Mouse (Mus musculus): Measurements from ENCODE around the gene Mrln.

Gene Mrln

DNA sequence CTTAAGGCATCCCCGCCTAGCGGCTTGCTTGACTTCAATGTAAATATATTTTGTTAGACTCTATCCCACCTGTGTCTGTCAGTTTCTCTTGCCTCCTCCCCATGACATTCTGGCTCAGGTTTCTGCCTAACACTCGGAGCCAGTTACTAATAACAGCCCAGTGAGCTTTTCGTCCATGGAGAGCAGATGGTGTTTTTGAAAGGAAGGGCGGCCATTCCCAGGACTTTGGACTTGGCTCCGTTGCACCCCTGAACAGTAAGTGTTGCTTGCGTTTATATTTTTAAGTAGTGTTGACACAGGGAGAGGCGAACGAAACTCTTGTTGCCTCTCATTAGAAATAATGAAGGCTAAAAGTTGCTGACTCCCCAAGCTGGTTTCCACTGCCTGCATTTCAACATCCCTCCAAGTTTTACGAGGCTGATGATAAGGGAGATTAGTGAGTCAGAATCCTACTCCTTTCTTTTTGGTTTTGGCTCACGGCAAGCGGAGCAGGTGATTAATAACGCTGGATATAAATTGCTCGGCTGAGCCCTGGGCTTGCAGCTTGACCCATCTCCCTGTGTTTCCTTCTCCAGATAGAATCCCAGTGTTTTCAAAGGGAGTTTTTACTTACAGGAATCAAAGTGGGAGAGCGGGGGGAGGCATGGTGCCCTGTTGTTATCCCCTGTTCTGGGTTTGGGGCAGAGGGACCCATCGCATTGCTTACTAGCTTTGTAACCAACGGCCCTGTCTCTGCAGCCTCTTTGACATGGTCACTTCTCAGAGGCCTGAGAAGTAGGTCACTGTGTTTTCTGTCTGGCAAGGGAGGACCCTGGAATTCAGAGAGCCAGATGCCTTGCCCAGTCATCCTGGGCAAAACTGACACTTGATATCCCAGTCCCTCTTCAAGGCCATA, at the start of gene Mrln:
Gene Mrln (plus strand): TSS at position 160 of the 895 bp plus-strand sequence.
- no peak for DNase-seq (ENCODE audit: low spot score in 2 of 2)

- DNase-seq (ENCODE audit: low spot score in 2 of 2) = no peak
These were observed 47.9 kb upstream of the Mrln start for GRCm38 (mm10) chr10:70156431-70157165.

GRCm38 (mm10) chr10:70159651-70160320, 44.7 kb upstream of the Mrln start:
- DNase-seq (ENCODE audit: low spot score in 2 of 2) = no peak

GRCm38 (mm10) chr10:70160811-70161210, 43.7 kb upstream of the Mrln start:
- DNase-seq (ENCODE audit: low spot score in 2 of 2) = no peak

DNA sequence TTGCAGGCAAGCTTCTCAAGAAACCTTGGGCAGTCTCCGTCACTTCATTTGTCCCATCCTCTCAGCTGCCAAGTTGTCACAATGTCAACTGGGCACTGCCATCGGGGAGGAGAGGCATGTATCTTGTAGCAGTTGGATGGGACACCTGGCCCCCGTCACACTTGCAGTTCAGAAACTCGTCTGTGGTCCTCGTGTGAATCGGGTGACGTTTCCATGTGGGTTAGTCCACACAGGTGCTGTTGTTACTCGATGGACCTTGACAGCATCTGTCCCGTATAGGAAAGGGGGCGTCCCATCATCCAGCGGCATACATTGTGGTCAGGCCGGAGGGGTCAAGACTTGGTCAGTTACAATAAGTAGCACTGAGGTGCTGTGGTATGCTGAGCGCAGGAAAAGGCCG, 43.0 kb upstream of the Mrln start:
- no peak for DNase-seq (ENCODE audit: low spot score in 2 of 2)

- no peak for DNase-seq (ENCODE audit: low spot score in 2 of 2)
These were observed 40.8 kb upstream of the Mrln start for GRCm38 (mm10) chr10:70163681-70164080.

- DNase-seq (ENCODE audit: low spot score in 2 of 2) = peak in 1 of 2 experiments; percentile 64
These were observed 38.6 kb upstream of the Mrln start for GRCm38 (mm10) chr10:70165877-70166276.

DNA sequence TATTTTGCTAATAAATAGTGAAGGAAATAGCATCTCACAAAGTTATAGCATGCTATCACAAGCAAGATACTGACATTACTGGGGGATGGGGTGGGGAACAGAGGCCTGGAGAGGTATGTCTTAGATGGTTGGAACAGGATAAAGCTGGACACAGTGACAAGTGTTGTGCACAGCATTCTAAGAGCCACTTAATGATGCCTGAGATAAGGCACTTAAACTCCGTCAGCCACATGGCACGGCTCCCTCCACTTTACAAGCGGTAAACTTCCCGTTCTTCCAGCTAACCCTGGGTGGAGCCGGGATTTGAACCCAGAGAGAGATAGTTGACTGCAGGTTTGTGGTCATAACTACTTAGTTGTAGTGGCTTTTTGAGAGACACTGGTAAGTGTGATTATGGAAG, 38.0 kb upstream of the Mrln start:
- no peak for DNase-seq (ENCODE audit: low spot score in 2 of 2)

DNA sequence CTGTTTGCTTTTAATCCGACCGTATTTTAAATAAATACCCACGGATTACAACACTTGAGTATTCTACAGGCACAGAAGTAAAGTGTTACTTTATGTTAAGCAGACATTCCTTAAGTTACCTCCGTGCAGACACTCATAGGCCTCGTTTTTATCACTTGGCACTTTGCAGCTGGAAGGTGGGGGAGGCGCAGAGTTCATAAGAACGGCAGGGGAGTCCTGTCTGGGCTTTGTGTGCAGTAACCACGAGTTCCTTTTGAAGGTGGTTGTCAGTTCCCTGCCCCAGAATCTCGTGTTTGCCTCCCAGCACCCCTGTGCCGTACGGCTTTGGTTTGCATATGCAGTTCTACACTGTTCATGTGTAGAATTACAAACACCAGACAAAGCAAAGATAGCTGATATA, 36.8 kb upstream of the Mrln start:
- DNase-seq (ENCODE audit: low spot score in 2 of 2) = no peak

DNA sequence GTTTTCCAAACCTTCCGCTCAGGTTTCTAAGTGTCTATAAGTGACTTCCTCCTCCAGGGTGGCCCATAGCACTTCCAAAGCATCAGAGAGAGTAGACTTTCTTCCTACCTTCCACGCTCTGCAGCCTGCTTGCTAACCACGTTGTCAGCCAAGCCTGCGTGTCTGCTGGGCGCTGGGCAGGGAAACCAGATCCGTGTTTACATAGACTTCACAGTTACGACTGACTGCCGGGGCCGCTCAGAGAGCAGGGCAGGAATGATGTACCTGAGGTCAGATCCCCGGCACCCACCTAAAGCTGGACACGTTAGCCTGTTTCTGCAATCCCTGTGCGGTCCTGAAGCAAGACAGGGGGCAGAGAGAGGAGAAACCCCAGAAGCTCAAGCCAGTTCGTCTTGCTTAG, 36.1 kb upstream of the Mrln start:
- DNase-seq (ENCODE audit: low spot score in 2 of 2) = no peak

DNA sequence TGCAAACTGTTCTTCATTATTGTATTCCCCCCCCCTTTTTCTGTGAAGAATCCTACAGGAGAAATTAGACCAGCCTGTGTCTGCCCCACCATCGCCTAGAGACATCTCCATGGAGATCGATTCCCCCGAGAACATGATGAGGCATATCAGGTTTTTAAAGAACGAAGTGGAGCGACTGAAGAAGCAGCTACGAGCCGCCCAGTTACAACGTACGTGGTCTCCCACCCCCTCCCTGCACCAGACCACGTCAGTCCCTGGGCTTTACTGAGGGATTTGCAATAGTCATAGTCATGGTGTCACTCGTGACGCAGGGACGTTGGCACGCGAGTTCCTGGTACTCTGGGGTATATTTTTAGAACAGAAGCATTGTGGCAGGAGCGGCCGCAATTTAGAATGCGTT, 35.4 kb upstream of the Mrln start:
- peak in 1 of 2 experiments; percentile 68 for DNase-seq (ENCODE audit: low spot score in 2 of 2)

DNA sequence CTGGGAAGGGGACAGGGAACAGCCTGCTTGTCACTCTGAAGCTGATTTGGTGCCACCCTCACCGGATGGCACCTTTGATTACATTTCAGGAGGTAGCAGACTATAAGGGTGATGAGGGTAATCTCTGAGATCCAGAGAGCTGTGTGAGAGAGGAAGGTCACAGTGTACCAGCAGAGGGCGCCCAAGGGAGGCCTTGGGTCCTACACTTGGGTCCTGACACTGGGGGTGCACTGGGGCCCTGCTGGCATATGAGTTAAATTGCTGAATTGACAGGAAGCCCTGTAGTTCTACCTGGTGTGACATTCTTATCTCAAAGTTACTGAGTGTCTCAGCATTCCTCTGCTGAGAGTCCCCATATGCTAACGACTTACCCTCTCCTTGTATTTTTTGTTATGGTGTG, 31.1 kb upstream of the Mrln start:
- peak in 1 of 2 experiments; percentile 50 for DNase-seq (ENCODE audit: low spot score in 2 of 2)

GRCm38 (mm10) chr10:70174494-70175190, 29.8 kb upstream of the Mrln start:
- no peak for DNase-seq (ENCODE audit: low spot score in 2 of 2)

DNA sequence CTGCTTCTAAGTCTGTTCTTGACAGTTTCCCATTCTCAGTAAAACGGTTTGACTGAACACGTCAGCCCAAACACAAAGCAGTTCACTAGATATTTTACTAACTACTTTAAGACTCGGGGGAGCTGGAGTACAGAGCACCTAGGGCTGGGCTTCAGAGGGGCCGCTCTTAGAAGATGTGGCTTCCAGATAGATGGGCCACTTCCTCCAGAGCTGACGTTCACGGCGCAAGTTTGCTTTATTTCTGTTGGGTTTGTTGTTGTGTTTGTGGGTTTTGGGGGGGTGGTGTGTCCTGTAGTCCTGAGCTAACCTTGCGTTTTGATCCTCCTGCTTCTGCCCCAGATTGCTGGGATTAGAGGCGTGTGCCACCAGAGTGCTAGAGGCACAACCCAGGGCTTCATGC, 23.7 kb upstream of the Mrln start:
- no peak for DNase-seq (ENCODE audit: low spot score in 2 of 2)

DNA sequence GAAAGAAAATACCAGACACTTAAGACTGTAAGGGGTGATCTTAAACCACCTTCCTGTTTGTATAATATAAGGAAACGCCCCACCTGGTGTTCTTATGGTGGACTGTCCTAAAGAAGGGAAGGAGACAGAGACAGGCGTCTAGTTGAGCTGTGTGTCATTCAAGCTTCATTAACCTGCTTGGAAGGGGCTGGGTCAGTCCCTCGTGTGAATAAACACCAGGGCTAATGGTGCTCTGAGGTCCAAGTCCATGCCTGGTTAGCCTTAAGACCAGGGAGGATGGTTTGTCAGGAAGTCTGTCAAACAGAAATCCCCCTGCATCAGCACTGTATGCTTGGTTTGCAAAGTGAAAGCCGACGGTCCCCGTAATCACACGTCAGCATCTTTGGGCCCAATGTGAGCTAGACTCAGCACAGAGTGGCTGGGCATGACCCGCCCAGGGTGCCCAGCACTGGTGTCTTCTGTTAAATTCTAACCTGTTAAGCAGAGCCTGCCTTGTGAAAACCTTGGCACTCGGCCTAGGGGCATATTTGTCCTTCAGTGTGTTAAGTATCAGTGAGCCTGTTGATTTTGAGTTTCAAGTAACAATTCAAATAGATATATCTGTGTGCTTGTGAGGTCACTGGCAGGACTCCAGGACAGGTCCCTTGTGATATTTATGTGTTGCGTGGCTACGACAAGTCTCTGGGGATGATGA, 23.0 kb upstream of the Mrln start:
- no peak for DNase-seq (ENCODE audit: low spot score in 2 of 2)

DNA sequence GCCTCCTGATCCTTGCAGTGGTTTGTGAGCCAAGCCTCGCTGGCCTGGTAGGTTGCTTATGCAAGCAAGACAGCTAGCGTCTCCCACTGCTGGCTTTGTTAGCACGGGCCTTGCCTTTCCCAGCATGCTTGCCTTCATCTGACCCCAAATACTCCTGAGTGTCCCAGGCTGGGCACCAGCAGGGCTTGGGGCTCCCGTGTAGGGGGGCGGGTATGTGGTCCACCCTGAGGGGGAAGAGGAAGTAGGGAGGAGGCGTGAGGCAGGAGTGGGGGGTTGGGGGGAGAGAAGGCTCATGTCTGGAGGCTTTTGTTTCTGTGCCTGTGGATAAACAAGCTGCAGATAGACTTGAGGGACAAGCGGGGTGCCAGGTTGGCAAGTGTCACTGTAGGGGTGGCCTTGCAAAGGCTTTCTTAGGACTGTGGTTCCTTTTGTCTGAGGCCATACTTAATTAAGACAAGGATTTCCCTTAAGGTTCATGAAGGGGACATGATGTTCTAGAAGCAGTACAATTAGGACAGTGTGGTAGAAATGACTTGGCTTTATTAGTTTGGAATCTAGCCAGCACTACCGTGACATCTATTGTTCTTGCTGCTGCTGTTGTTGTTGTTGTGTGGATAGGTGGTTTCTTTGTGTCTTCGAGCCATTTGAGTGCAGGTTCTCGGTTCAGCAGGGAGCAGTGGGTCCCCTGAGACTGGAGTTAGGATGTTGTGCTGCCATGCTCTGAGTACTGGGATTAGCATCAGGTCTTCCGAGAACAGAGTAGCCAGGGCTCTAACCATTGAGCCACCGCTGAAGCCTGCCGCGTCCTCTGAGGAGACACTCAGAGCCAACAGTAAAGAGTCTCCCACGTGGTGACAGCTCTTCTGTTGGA, 21.0 kb upstream of the Mrln start:
- DNase-seq (ENCODE audit: low spot score in 2 of 2) = no peak

DNA sequence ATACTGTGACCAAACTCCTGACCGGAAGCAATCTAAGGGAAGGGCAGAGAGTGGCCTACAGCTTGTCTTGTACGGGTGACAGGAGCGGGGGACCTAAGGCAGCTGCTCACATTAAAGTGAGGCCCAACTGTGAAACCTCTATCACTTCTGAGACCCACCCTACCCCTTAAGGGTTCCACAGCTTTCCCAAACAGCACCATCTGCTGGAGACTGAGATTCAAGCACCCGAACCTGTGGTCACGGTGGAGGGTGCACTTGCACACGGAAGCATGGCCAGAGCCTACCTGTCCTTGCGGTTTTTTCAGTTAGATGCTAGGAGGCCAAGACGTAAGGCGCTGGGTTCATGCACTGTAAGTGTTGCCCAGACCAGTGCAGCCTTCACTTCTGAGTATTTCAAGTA, 18.3 kb upstream of the Mrln start:
- no peak for DNase-seq (ENCODE audit: low spot score in 2 of 2)

DNA sequence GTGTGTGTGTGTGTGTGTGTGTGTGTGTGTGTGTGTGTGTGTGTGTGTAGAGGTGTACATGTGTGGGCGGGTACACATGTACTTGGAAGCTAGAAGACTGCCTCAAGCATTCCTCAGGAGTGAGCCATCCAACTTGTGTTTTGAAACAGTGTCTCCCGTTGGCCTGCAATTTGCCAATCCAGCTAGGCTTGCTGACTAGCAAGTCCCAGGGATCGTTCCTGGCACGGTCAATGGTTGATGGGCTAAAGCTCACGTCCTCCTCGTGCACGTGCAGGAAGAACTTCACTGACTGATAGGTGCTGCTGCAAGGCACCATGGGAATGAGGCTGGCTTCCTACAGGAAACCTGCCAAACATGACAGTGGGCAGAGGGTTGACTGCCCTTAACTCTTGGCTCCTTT, 17.9 kb upstream of the Mrln start:
- DNase-seq (ENCODE audit: low spot score in 2 of 2) = no peak

DNA sequence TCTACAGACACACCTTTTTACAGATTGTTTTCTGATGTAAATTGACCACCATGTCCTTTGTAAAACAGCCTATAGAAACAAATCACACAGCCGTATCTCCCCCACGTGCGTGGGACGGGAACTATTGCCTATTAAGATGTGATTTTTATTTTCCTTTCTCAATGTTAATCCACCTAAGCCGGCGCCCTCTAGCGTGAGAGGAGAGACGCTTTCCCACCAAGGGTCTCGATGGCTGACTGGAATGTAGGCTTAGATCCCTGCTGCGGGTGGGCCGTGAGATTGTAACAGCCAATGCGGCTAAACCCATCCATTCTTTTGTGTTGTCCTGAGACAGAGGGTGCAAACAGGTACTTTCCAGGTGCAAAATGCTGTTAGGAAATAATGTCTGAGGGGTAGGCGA, 14.6 kb upstream of the Mrln start:
- no peak for DNase-seq (ENCODE audit: low spot score in 2 of 2)

- no peak for DNase-seq (ENCODE audit: low spot score in 2 of 2)
These were observed 10.2 kb upstream of the Mrln start for GRCm38 (mm10) chr10:70194283-70194682.
